Mouse (Mus musculus): ENCODE results near the gene Mypn.

DNA sequence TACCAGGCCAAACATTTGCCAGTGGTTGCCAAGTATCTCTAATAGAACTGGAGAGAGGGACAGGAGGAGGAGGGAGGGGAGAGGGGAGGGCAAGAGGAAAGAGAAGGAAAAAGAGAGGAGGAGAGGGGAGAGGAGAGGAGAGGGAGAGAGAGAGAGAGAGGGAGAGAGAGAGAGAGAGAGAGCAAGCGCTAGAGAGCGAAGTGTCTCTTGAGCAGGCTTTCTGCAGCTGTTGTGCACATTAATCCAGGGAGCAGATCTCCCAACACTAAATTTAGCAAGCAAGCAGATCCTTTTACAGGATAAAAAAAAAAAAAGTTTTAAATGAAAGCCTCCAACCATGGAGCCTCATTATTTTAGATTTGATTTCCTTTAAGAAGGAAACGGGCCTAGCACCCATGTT lies 750 bp downstream of the Mypn start:
- TF ChIP-seq CTCF (IDR thresholded peaks at IDR 0.05; ENCODE audit: control insufficient read depth, insufficient read depth, insufficient read length) (no peak), USF1 (IDR thresholded peaks at IDR 0.05; ENCODE audit: low read depth) (no peak), CEBPB (IDR thresholded peaks at IDR 0.05; ENCODE audit: low read depth) (no peak), MYOG (IDR thresholded peaks at IDR 0.05; ENCODE audit: control insufficient read depth, extremely low read depth, insufficient read length) (no peak), MAX (IDR thresholded peaks at IDR 0.05) (no peak)
